Mouse (Mus musculus): ENCODE data around the gene E130308A19Rik. TPM values are rescaled to one million over a fixed set of nuclear protein-coding genes. Genes with fewer than 3 reads are reported as not detected.

E130308A19Rik gene
- polyA plus RNA-seq, 1 experiment from 2014 or later, result 25.1 TPM

DNA sequence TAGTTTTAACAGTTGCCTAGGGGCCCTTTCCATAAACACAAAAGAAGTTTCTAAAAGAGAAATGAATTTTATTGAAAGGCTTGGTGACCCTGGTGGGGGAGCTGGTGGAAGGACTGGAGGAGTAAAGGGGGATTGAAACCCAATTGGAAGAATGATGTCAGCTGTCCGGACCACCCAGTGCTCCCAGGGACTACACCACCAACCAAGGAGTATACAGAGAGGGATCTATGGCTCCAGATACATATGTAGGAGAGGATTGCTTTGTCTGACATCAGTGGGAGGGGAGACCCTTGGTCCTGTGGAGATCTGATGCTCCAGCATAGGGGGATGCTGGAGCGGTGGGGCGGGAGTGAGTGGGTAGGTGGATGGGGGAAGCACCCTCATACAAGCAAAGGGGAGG lies 20.5 kb upstream of the E130308A19Rik start:
- Histone ChIP-seq H3K27me3 (no peaks in the 10 kb centered on the region), H3K9ac (no peak overlapping the region), H3K36me3 (no peaks in the 10 kb centered on the region), H3K27ac (no peak overlapping the region), H3K9me3 (no peaks in the 10 kb centered on the region), H3K4me3 (no peak overlapping the region), H3K4me2 (no peak overlapping the region), H3K4me1 (no peaks in the 10 kb centered on the region)
- 94% methylated on average over 3 of the region's 3 CpGs for WGBS
- no peak for ATAC-seq (ENCODE audit: borderline replicate concordance, extremely low read depth, low FRiP score, low TSS enrichment)

DNA sequence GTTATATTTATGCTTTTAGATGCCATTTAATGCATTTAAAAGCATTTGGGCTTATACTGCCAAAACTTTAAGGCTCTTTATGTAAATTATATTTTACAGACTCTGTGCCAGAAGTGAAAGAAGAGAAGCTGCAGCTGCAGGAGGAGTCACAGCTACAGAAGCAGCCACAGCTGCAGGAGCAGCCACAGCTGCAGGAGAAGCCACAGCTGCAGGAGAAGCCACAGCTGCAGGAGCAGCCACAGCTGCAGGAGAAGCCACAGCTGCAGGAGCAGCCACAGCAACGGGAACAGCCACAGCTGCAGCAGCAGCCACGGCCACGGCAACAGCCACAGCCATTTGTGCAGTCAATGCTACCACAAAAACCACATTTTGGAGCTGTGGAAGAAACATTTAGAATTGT lies 15.6 kb upstream of the E130308A19Rik start:
- Histone ChIP-seq H3K9ac (no peak overlapping the region), H3K27ac (no peak overlapping the region)

DNA sequence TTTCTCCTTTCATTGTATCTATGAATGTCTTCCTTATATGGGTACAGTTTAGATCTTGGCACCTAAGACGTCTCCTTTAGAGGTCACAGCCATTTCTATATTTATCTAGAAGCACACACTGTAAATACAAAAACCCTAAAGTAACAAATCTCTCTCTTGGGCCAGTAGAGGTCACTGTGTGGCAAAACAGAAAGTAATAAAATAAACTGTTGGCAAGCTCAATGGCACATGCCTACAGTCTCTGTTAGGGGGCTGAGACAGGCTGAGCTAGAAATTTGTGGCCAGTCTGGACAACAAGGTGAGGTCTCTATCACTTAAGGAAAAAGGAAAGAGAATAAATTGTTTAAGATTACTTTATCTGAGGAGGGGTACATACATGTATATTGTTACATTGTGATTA lies 11.0 kb upstream of the E130308A19Rik start:
- H3K4me2 ChIP-seq, result no peak overlapping the region
- no peak overlapping the region for H3K27ac ChIP-seq
- H3K9me3 ChIP-seq, result no peaks in the 10 kb centered on the region
- H3K9ac ChIP-seq, result no peak overlapping the region
- H3K4me1 ChIP-seq, result no peaks in the 10 kb centered on the region
- ATAC-seq (ENCODE audit: borderline replicate concordance, extremely low read depth, low FRiP score, low TSS enrichment), result no peak
- no peak overlapping the region for H3K4me3 ChIP-seq
- 14% methylated on average over 1 of the region's 1 CpGs for WGBS
- H3K27me3 ChIP-seq, result no peaks in the 10 kb centered on the region
- H3K36me3 ChIP-seq, result no peaks in the 10 kb centered on the region

More for the DNA sequence above, 15.6 kb upstream of the E130308A19Rik start:
- H3K36me3 ChIP-seq, result no peaks in the 10 kb centered on the region
- no peaks in the 10 kb centered on the region for H3K4me1 ChIP-seq
- no peak overlapping the region for H3K4me3 ChIP-seq
- H3K27me3 ChIP-seq, result no peaks in the 10 kb centered on the region
- H3K4me2 ChIP-seq, result no peak overlapping the region
- no peak for ATAC-seq (ENCODE audit: borderline replicate concordance, extremely low read depth, low FRiP score, low TSS enrichment)
- H3K9me3 ChIP-seq, result no peaks in the 10 kb centered on the region
- 71% methylated on average over 3 of the region's 3 CpGs for WGBS

DNA sequence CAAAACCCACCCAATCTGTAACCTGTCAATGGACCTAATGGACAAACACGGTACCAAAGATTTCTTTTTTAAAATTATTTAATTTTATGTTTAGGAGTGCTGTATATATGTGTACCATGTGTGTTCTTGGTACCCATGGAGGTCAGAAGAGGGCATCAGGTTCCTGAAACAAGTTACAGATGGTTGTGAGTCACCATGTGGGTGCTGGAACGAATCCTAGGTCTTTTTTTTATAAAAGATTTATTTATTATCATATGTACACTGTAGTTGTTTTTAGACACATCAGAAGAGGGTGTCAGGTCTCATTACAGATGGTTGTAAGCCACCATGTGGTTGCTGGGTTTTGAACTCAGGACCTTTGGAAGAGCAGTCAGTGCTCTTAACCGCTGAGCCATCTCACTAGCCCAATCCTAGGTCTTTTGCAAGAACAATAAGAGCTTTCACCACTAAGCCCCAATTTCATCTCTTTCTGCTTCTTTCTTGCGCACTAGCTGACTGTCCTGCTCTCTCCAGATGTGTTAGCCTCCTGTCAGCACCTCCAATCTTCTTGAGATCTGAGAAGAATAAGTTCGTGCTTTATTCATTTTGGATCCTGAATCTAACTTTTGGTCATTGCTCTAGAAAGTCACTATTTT lies 6.3 kb upstream of the E130308A19Rik start:
- Histone ChIP-seq H3K27ac (no peak overlapping the region), H3K27me3 (no peaks in the 10 kb centered on the region), H3K4me2 (no peak overlapping the region), H3K9me3 (no peaks in the 10 kb centered on the region), H3K36me3 (no peaks in the 10 kb centered on the region), H3K4me3 (no peak overlapping the region), H3K9ac (no peak overlapping the region), H3K4me1 (no peaks in the 10 kb centered on the region)
- ATAC-seq (ENCODE audit: borderline replicate concordance, extremely low read depth, low FRiP score, low TSS enrichment), result no peak
- WGBS, result 79% methylated on average over 5 of the region's 5 CpGs

DNA sequence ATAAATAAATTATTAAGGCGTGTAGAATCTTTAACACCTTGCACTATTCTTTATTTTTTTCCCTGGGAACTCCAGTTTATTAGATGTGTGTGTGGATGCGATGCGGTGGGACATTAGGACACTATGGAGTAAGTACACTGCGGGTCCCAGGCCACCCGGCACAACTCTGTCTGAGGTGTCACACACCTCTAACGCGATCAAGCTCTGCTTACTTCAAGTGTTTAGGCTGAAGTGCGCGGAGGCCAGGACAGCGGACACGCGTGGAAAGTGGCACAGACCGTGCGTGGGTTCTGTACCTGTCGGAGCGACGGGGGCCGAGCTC lies 374 bp upstream of the E130308A19Rik start:
- H3K36me3 ChIP-seq, result no peaks in the 10 kb centered on the region
- H3K9me3 ChIP-seq, result no peaks in the 10 kb centered on the region
- H3K27ac ChIP-seq, result peak overlapping the region; percentile 52
- H3K27me3 ChIP-seq, result no peaks in the 10 kb centered on the region
- H3K4me1 ChIP-seq, result peaks cover 25% of the 10 kb centered on the region
- ATAC-seq (ENCODE audit: borderline replicate concordance, extremely low read depth, low FRiP score, low TSS enrichment), result peak; percentile 64
- H3K9ac ChIP-seq, result peak overlapping the region; percentile 68
- peak overlapping the region; percentile 62 for H3K4me3 ChIP-seq
- WGBS, result 3% methylated on average over 18 of the region's 18 CpGs
- H3K4me2 ChIP-seq, result peak overlapping the region; percentile 81

DNA sequence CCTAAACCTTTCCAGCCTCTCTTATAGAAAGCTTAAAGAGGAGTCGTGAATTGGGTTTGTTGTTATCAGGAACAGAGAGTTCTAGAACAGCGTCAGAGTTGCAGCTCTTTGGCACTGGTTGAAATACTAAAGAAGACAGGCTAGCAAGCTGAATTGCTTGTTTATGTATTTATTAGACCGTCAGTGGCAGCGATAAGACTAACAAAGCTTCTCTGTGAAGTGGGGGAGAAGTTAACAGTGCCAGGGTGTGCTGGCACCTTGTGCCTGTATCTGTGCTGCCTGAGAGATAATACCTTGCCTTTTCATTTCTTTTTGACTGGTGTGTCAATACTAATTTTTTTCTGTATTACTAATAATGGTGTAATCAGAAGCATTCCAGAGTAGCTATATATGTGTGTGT lies 2.2 kb downstream of the E130308A19Rik start:
- Histone ChIP-seq H3K27me3 (no peaks in the 10 kb centered on the region), H3K4me2 (no peak overlapping the region), H3K9me3 (no peaks in the 10 kb centered on the region), H3K4me3 (no peak overlapping the region), H3K36me3 (no peaks in the 10 kb centered on the region), H3K27ac (no peak overlapping the region), H3K4me1 (peaks cover 25% of the 10 kb centered on the region), H3K9ac (no peak overlapping the region)
- ATAC-seq (ENCODE audit: borderline replicate concordance, extremely low read depth, low FRiP score, low TSS enrichment), result no peak
- WGBS, result 46% methylated on average over 4 of the region's 4 CpGs

DNA sequence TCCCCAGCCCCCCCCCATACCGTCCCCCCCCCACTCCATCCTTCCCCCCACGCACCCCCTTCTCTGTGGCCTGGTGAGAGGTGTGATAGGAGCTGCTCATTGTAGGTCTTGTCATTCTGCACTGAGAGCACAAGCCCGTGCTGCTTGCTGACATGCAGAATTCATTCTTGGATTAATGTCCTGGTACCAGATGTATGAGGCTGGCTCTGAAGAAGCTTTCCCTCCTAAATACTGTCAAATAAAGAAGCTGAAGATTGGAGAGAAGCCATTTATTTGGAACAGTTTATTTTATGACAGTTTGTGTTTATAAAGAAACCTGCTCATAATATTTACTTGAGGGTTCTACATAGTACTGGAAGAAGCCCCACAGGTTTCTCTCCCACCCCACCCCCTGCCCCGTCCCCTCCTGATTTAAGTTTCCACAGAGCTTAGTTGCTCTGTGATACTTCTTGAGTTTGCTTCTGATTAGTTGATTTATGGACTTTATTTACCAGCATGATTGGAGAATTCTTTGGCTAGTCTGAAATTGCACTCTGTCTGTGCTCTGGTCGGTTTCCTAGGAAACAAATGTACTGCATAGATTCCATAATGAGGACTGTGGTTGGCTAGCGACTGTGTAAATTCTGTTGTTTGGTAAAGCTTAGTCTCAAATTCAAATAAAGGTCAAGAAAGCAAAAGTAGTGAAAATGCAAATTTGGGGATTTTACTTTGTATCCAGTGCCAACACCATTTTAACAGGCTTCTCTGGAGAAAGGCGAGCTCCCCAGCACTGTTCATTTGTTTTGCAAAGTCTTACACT lies 3.3 kb downstream of the E130308A19Rik start:
- Histone ChIP-seq H3K9me3 (no peaks in the 10 kb centered on the region), H3K27ac (no peak overlapping the region), H3K4me2 (0 out of 2 replicates have a peak overlapping the region, but pooled peaks have one; percentile 0), H3K4me1 (peaks cover 28% of the 10 kb centered on the region), H3K27me3 (no peaks in the 10 kb centered on the region), H3K4me3 (no peak overlapping the region), H3K9ac (no peak overlapping the region), H3K36me3 (no peaks in the 10 kb centered on the region)
- 17% methylated on average over 7 of the region's 7 CpGs for WGBS
- no peak for ATAC-seq (ENCODE audit: borderline replicate concordance, extremely low read depth, low FRiP score, low TSS enrichment)

DNA sequence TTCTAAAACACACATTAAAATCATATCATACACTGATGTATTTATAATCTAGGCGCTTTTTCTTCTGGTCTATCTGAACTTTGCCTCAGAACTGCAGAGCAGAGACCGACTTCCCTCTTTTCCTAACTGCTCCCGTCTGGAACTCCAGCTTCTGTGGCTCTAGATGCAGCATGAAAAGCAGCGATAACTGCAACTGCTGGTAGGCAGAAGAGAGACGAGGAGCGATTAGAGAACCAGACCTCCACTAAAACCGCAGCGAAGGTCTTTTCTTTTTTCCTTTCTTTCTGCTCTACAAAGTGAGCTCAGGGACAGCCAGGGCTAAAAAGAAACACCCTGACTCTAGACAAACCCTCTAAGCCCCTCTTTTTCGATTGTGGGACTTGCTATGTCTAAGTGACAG lies 4.1 kb downstream of the E130308A19Rik start:
- no peak overlapping the region for H3K27ac ChIP-seq
- H3K4me1 ChIP-seq, result peaks cover 28% of the 10 kb centered on the region
- no peaks in the 10 kb centered on the region for H3K27me3 ChIP-seq
- no peak overlapping the region for H3K9ac ChIP-seq
- ATAC-seq (ENCODE audit: borderline replicate concordance, extremely low read depth, low FRiP score, low TSS enrichment), result no peak
- H3K4me3 ChIP-seq, result no peak overlapping the region
- H3K9me3 ChIP-seq, result no peaks in the 10 kb centered on the region
- H3K36me3 ChIP-seq, result no peaks in the 10 kb centered on the region
- WGBS, result 59% methylated on average over 9 of the region's 9 CpGs
- no peak overlapping the region for H3K4me2 ChIP-seq

DNA sequence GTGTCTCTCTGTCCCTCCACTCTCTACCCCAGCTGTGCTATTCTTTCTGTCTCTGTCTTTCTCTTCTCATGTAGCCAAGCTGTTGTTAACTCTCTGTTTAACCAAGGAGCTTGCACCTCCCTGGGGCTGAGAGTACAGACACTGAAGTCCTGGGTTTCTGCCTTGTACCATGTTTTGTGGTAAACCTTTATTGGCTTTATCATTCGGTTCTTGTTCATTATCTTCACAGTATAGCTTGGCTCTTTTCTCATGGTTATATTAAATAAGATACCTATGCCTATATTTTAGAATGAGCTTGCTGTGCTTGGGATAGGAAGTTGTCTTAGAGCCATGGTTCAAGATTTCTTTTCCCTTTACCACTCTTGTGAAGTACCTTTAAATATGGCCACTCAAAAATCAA lies 8.5 kb downstream of the E130308A19Rik start:
- 82% methylated on average over 1 of the region's 1 CpGs for WGBS
- no peak overlapping the region for H3K9ac ChIP-seq
- no peak overlapping the region for H3K27ac ChIP-seq
- H3K36me3 ChIP-seq, result no peaks in the 10 kb centered on the region
- no peak for ATAC-seq (ENCODE audit: borderline replicate concordance, extremely low read depth, low FRiP score, low TSS enrichment)
- H3K4me1 ChIP-seq, result peaks cover 23% of the 10 kb centered on the region
- no peak overlapping the region for H3K4me2 ChIP-seq
- H3K4me3 ChIP-seq, result no peak overlapping the region
- no peaks in the 10 kb centered on the region for H3K9me3 ChIP-seq
- H3K27me3 ChIP-seq, result no peaks in the 10 kb centered on the region

DNA sequence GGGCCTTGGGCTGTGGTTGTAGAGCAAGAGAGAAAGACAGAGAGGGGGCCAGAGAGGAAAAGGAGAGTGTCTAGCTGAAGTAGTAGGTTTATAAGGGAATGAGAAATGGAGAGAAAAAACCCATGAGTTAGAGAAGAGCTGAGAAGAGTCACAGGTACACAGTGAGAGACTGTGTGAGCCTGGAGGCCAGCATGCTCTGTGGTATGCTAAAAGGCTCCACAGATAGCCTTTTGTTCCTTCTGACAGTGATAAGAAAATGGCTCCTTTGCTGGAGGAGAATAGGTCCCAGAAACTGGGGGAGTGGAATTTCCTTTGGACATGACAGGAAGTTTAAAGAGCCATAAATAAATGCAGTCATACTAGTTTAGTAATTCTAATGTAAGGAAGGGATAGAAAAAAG lies 13.2 kb downstream of the E130308A19Rik start:
- peak overlapping the region; percentile 47 for H3K27ac ChIP-seq
- ATAC-seq (ENCODE audit: borderline replicate concordance, extremely low read depth, low FRiP score, low TSS enrichment), result no peak
- H3K9ac ChIP-seq, result no peak overlapping the region
- no peaks in the 10 kb centered on the region for H3K36me3 ChIP-seq
- H3K4me1 ChIP-seq, result peaks cover 36% of the 10 kb centered on the region
- no peak overlapping the region for H3K4me3 ChIP-seq
- no peak overlapping the region for H3K4me2 ChIP-seq
- no peaks in the 10 kb centered on the region for H3K9me3 ChIP-seq
- no peaks in the 10 kb centered on the region for H3K27me3 ChIP-seq

DNA sequence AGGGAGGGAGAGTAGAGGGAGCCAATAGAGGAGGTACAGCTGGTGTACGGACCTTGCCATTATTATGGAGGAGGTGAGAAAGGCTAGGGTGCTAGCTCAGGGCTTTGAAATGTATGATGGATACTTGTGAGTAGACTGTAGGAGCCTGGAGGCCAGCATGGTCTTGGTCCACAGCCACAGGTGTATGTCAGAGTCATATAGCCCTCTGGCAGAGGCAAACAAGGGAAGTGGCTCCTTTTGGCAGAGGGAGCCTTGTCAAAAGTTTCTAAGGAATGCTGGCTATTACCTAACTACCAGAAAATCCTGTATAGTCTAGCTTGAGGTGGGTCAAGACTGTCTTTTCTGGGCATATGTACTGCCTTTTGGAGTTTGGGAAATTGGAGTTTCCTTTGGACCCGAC lies 14.7 kb downstream of the E130308A19Rik start:
- Histone ChIP-seq H3K9me3 (no peaks in the 10 kb centered on the region), H3K9ac (no peak overlapping the region), H3K27ac (no peak overlapping the region), H3K4me2 (no peak overlapping the region), H3K4me1 (peaks cover 33% of the 10 kb centered on the region), H3K27me3 (no peaks in the 10 kb centered on the region), H3K4me3 (no peak overlapping the region), H3K36me3 (no peaks in the 10 kb centered on the region)
- WGBS, result 64% methylated on average over 2 of the region's 2 CpGs
- ATAC-seq (ENCODE audit: borderline replicate concordance, extremely low read depth, low FRiP score, low TSS enrichment), result no peak

DNA sequence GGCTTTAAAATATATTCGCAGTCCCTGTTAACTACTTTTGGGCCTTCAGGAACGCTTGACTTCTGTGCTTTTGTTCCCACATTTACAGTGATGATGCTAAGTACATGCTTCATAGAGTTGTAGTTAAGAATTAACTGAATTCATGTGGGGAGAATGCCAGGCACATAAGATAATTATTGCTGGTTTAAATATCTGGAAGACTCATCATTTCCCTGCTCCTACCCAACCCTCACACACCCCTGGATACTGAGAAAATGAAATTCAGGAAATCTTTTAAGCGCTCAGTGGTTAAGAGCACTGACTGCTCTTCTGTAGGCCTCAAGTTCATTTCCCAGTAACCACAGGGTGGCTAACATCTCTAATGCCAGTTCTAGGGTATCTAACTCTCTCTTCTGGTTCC lies 16.0 kb downstream of the E130308A19Rik start:
- Histone ChIP-seq H3K9me3 (no peaks in the 10 kb centered on the region), H3K27me3 (no peaks in the 10 kb centered on the region), H3K9ac (no peak overlapping the region), H3K4me2 (no peak overlapping the region), H3K4me3 (no peak overlapping the region), H3K4me1 (peaks cover 31% of the 10 kb centered on the region), H3K27ac (no peak overlapping the region), H3K36me3 (no peaks in the 10 kb centered on the region)
- WGBS, result 88% methylated on average over 3 of the region's 3 CpGs
- no peak for ATAC-seq (ENCODE audit: borderline replicate concordance, extremely low read depth, low FRiP score, low TSS enrichment)

Data from lung, embryonic 15.5 days (tissue).